Mouse (Mus musculus): ENCODE data around the gene Rnf207. TPM values are rescaled to one million over a fixed set of nuclear protein-coding genes. Genes with fewer than 3 reads are reported as not detected.

Rnf207 gene
- polyA plus RNA-seq, 1 experiment from 2014 or later = not detected

GRCm38 (mm10) chr4:152264177-152264530 lies 54.6 kb downstream of the Rnf207 start:
- Histone ChIP-seq H3K36me3 (ENCODE audit: inconsistent target) (no peaks in the 10 kb centered on the region), H3K27ac (no peak overlapping the region), H3K79me2 (ENCODE audit: inconsistent target) (no peaks in the 10 kb centered on the region), H3K4me3 (ENCODE audit: inconsistent target) (no peak overlapping the region)
- WGBS (ENCODE audit: missing documents) = 88% methylated on average over 4 of the region's 4 CpGs

- H3K36me3 ChIP-seq (ENCODE audit: inconsistent target) = no peaks in the 10 kb centered on the region
- H3K79me2 ChIP-seq (ENCODE audit: inconsistent target) = no peaks in the 10 kb centered on the region
- H3K4me3 ChIP-seq (ENCODE audit: inconsistent target) = no peak overlapping the region
- 90% methylated on average over 10 of the region's 10 CpGs for WGBS (ENCODE audit: missing documents)
- H3K27ac ChIP-seq = no peak overlapping the region
These were observed 55.1 kb downstream of the Rnf207 start for GRCm38 (mm10) chr4:152263512-152264176.

- Histone ChIP-seq H3K4me3 (ENCODE audit: inconsistent target) (no peak overlapping the region), H3K36me3 (ENCODE audit: inconsistent target) (no peaks in the 10 kb centered on the region)
- 98% methylated on average over 9 of the region's 9 CpGs for WGBS (ENCODE audit: missing documents)
These were observed 55.7 kb downstream of the Rnf207 start for GRCm38 (mm10) chr4:152263089-152263488.

GRCm38 (mm10) chr4:152262187-152262586 lies 56.6 kb downstream of the Rnf207 start:
- no peak overlapping the region for H3K4me3 ChIP-seq (ENCODE audit: inconsistent target)
- WGBS (ENCODE audit: missing documents) = 83% methylated on average over 9 of the region's 9 CpGs
- H3K36me3 ChIP-seq (ENCODE audit: inconsistent target) = no peaks in the 10 kb centered on the region
- no peaks in the 10 kb centered on the region for H3K79me2 ChIP-seq (ENCODE audit: inconsistent target)
- H3K27ac ChIP-seq = no peak overlapping the region

More at GRCm38 (mm10) chr4:152263089-152263488, 55.7 kb downstream of the Rnf207 start:
- H3K79me2 ChIP-seq (ENCODE audit: inconsistent target) = no peaks in the 10 kb centered on the region
- H3K27ac ChIP-seq = no peak overlapping the region

GRCm38 (mm10) chr4:152260451-152260850 lies 58.3 kb downstream of the Rnf207 start:
- Histone ChIP-seq H3K36me3 (ENCODE audit: inconsistent target) (no peaks in the 10 kb centered on the region), H3K4me3 (ENCODE audit: inconsistent target) (no peak overlapping the region), H3K79me2 (ENCODE audit: inconsistent target) (no peaks in the 10 kb centered on the region), H3K27ac (no peak overlapping the region)
- 76% methylated on average over 8 of the region's 8 CpGs for WGBS (ENCODE audit: missing documents)

GRCm38 (mm10) chr4:152257070-152257469 lies 61.7 kb downstream of the Rnf207 start:
- 94% methylated on average over 6 of the region's 6 CpGs for WGBS (ENCODE audit: missing documents)
- H3K27ac ChIP-seq = no peak overlapping the region
- no peak overlapping the region for H3K4me3 ChIP-seq (ENCODE audit: inconsistent target)
- no peaks in the 10 kb centered on the region; the same call in 1 of the 2 replicates for H3K36me3 ChIP-seq (ENCODE audit: inconsistent target)
- no peaks in the 10 kb centered on the region for H3K79me2 ChIP-seq (ENCODE audit: inconsistent target)

Other genes starting within 250 kb of the Rnf207 start
- 1.00 to 1.5 TPM (median 1.1 TPM) in 3 replicates for gene Plekhg5, start 246.5 kb downstream of the Rnf207 start, polyA plus RNA-seq (2018)
- gene Tnfrsf25, start 203.1 kb downstream of the Rnf207 start, polyA plus RNA-seq (2018) = 0.11 TPM in 1 of 3 replicates, not detected in the others
- 0.34 to 0.42 TPM (median 0.34 TPM) in 3 replicates for gene Espn, start 166.6 kb downstream of the Rnf207 start, polyA plus RNA-seq (2018)
- 0.10 TPM in 1 of 3 replicates, not detected in the others for gene Hes2, start 160.1 kb downstream of the Rnf207 start, polyA plus RNA-seq (2018)
- 18.0 to 35.3 TPM (median 23.7 TPM) in 3 replicates for gene Acot7, start 140.9 kb downstream of the Rnf207 start, polyA plus RNA-seq (2018)
- not detected in 3 replicates for gene Gpr153, start 44.8 kb downstream of the Rnf207 start, polyA plus RNA-seq (2018)
- gene Hes3, start 27.3 kb downstream of the Rnf207 start, polyA plus RNA-seq (2018) = not detected in 3 replicates
- 7.9 to 19.2 TPM (median 17.9 TPM) in 3 replicates for gene Icmt, start 21.8 kb downstream of the Rnf207 start, polyA plus RNA-seq (2018)
- gene Rpl22, start 6.7 kb upstream of the Rnf207 start, polyA plus RNA-seq (2018) = 548 to 903 TPM (median 773 TPM) in 3 replicates
- 0.03 to 0.06 TPM (median 0.06 TPM) in 3 replicates for gene Chd5, start 19.7 kb upstream of the Rnf207 start, polyA plus RNA-seq (2018)
- gene Nphp4, start 157.7 kb upstream of the Rnf207 start, polyA plus RNA-seq (2018) = 0.18 to 0.72 TPM (median 0.33 TPM) in 3 replicates
- 42.9 to 182 TPM (median 93.6 TPM) in 3 replicates for gene Kcnab2, start 158.9 kb upstream of the Rnf207 start, polyA plus RNA-seq (2018)